Mouse (Mus musculus) midbrain, postnatal 0 days (tissue): ENCODE measurements around the gene Srp54b. TPM values are rescaled to one million over a fixed set of nuclear protein-coding genes. Genes with fewer than 3 reads are reported as not detected.
"Not testable (repeated sequence)": the region's sequence is repeated elsewhere in the genome, so short reads cannot be mapped to it uniquely, and the experiment has no call there.

Source experiments
- ATAC-seq: fragments of 200-750 bp; cut with Nextera tagmentation; 2 replicates; pipeline ENCODE4 v1.8.0; 2017; ENCODE audit warnings: moderate number of reproducible peaks, mild to moderate bottlenecking, moderate TSS enrichment, moderate library complexity; ENCODE audit not compliant: low FRiP score
- DNase-seq: peaks from one replicate; pipeline ENCODE4 v3.0.0-alpha.2; 2015; ENCODE audit warnings: low spot score
- H3K27ac ChIP-seq: fragments of 300-500 bp; sonication (generic); 2 replicates; pipeline ENCODE4 v1.5.1; 2014; ENCODE audit warnings: low read depth, mild to moderate bottlenecking, low read length, mixed read lengths
- H3K27me3 ChIP-seq: fragments of 300-500 bp; sonication (generic); 2 replicates; pipeline ENCODE4 v1.6.1; 2014; ENCODE audit warnings: low read length, control low read depth, mixed read lengths; ENCODE audit not compliant: insufficient read depth
- H3K36me3 ChIP-seq: fragments of 300-500 bp; sonication (generic); 2 replicates; pipeline ENCODE4 v1.6.1; 2014; ENCODE audit warnings: low read length, control low read depth, mixed read lengths; ENCODE audit not compliant: insufficient read depth
- H3K4me1 ChIP-seq: fragments of 300-500 bp; sonication (generic); 2 replicates; pipeline ENCODE4 v1.6.1; 2014; ENCODE audit warnings: mild to moderate bottlenecking, control low read depth, antibody characterized with exemption, low read length, mixed read lengths; ENCODE audit not compliant: insufficient read depth
- H3K4me2 ChIP-seq: fragments of 300-500 bp; sonication (generic); 2 replicates; pipeline ENCODE4 v1.6.1; 2014; ENCODE audit warnings: low read depth, mild to moderate bottlenecking, low read length, mixed read lengths; ENCODE audit not compliant: poor library complexity, severe bottlenecking
- H3K4me3 ChIP-seq: fragments of 300-500 bp; sonication (generic); 2 replicates; pipeline ENCODE4 v1.5.1; 2014; ENCODE audit warnings: low read depth, mild to moderate bottlenecking, low read length, moderate library complexity
- H3K9ac ChIP-seq: fragments of 300-500 bp; sonication (generic); replicated peaks from 2 replicates; pipeline ENCODE4 v1.6.1; 2014; ENCODE audit warnings: mild to moderate bottlenecking, low read length, moderate library complexity, mixed read lengths; ENCODE audit not compliant: poor library complexity, severe bottlenecking
- H3K9me3 ChIP-seq: fragments of 300-500 bp; sonication (generic); 2 replicates; pipeline ENCODE4 v1.6.1; 2016; ENCODE audit warnings: low read length, control low read depth
- WGBS: fragments of 180-500 bp; shearing (Covaris S2); extraction: QIAGEN DNeasy Blood & Tissue Kit; methylation state at CpG from one replicate; pipeline ENCODE4 v1.1.7; 2014; 5-methylcytosine and 5-hydroxymethylcytosine counted together
- polyA plus RNA-seq: library from polyadenylated mRNA; unstranded; fragments of >200 nt; fragmentation: Nextera tagmentation; extraction: Ambion mirVana; gene quantifications from 2 replicates; pipeline ENCODE4 v1.2.1, GENCODE M21; 2015
- total RNA-seq: library from RNA; depleted of rRNA; stranded (reverse); fragments of >200 nt; gene quantifications from 2 replicates; pipeline ENCODE4 v1.2.3, GENCODE M21; 2014; rRNA removed

Srp54b gene
- total RNA-seq (71.1 and 101 TPM in 2 replicates), polyA plus RNA-seq (59.6 and 71.0 TPM in 2 replicates)

DNA sequence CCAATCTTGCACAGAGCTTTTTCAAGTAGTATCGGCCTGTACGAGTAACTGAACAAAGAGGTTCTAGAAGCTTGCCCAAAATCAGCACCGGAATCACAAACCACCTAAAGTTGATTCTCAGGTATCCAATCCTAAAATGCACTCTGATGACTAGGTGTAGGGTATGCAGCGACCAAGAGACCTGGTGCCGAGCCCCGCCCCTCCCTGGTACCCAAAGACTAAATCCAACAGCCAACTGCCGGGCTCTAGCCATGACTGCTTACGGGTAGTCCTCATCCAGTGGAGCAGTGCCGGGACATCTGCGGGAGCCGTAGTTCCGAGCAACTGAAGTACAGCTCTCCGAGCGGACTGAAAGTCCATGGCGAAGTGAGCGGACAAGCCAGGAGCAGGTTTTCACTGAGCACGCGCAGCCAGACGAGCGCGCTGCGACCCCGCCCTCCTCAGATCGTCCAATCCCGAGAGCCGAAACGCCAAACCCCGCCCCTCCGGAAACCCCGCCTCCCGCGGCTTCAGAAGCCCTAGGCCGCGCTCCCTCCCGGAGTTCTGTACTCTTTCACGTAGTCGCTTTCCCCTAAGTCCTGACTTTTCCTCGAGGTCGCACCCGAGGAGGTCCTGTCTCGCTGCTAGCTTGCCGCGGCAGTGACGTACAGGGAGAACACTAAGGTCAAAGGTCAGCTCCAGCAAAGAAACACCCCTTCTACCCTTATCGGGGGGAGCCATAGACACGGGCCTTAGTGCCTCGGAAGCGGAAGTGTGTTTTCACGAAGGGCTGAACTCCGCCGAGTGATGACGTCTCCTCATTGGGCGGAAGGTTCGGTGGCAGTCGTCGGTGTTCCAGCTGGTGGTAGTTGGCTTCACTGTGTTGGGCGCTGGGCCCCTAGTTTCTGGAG lies at the start of gene Srp54b:
Gene Srp54b, plus strand, starts transcription at position 546 of the 890 bp plus-strand sequence.
- H3K27me3 ChIP-seq, H3K27ac ChIP-seq, H3K4me2 ChIP-seq, DNase-seq, H3K4me1 ChIP-seq, H3K9ac ChIP-seq, H3K9me3 ChIP-seq, H3K36me3 ChIP-seq: not testable (repeated sequence)
- no CpG with 5 or more reads among the region's 57 CpGs for WGBS
- 0 out of 2 replicates have a peak within 1 kb of the TSS, but pooled peaks have one; percentile 13 for H3K4me3 ChIP-seq
- peak; percentile 99 for ATAC-seq

DNA sequence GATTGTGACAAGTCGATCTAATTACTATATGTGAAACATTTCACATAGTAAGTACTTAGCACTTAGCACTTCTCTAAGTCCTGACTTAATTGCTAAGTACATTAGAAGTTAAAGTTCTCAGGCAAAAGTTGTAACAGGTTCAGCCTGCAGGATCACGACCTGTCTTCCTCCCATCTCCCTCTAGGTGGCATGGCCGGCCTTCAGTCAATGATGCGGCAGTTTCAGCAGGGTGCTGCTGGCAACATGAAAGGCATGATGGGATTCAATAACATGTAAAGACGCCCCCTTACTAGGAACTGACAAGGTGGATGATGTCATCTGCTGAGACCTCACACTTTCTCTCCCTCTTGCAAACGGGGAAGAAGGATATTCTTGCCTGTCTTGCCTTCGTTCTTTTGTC lies 42.3 kb upstream of the Srp54b start:
- ATAC-seq, H3K9ac ChIP-seq, H3K4me2 ChIP-seq, H3K27me3 ChIP-seq, H3K9me3 ChIP-seq, H3K4me3 ChIP-seq, H3K36me3 ChIP-seq, DNase-seq, H3K4me1 ChIP-seq, H3K27ac ChIP-seq: not testable (repeated sequence)
- WGBS, result no CpG with 5 or more reads among the region's 7 CpGs

DNA sequence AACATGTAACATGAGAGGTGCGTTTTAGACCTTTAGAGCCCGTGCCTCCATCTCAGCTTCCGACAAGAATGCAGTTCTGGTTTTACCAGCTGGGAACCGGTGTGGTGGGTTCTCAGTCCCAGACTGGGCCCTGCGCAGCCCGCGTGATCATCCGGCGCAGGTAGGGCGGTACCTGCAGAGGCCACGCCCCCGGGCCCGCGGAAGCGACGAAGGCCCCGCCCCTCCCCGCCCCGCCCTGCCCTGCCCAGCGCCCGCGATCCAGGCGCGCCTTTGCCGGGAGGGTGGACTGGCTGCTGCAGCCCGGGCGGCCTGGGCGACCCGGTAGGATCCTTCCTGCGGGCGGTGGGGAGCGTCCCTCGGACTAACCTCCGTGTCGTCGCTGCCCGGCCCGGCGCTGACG lies 30.7 kb upstream of the Srp54b start, which contains the start of gene Fam177a:
Gene Fam177a, plus strand, starts transcription at position 228 of the 400 bp plus-strand sequence.
- no CpG with 5 or more reads among the region's 40 CpGs for WGBS
- H3K4me3 ChIP-seq, H3K9me3 ChIP-seq, H3K27ac ChIP-seq, H3K27me3 ChIP-seq, H3K4me2 ChIP-seq, DNase-seq, H3K36me3 ChIP-seq, H3K9ac ChIP-seq, H3K4me1 ChIP-seq: not testable (repeated sequence)
- peak; percentile 97 for ATAC-seq

DNA sequence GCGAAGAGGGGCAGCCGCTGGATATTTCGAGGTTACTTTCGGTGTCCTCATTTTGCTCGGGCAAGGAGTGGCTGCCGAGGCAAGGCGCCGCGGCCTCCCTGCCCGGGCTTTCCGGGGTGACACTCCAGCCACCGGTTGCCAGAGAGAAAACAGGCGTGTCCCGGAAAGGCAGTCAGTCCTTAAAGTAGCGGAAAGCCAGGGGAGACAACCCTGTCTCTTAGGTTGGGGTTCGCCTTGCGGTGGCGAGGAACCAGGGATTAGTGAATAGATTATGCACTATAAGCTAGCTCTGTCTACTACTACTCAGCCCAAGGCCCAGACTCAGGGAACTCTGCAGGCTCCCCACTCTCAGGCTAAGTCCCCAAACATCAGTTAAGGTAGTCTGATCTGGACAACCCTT lies 30.2 kb upstream of the Srp54b start:
- no CpG with 5 or more reads among the region's 18 CpGs for WGBS

DNA sequence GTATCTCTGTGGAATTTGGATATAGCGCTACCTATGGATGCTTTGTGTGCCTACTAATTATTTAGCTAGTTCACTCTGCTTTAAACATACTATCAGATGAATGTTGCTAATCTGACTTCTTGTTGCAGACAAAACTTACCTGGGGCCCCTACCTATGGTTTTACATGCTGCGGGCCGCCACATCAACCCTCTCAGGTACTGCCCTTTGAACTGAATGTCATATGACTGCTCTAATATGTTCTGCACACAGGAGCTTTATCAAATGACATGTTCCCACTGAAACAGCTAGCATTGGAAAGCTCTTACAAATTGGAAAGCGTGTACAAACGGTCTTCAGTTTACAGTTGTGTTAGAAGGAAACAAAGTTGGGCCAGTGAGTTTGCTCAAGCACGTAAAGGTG lies 19.4 kb upstream of the Srp54b start:
- H3K9ac ChIP-seq, H3K4me1 ChIP-seq, H3K9me3 ChIP-seq, DNase-seq, ATAC-seq, H3K4me3 ChIP-seq, H3K36me3 ChIP-seq, H3K27me3 ChIP-seq, H3K27ac ChIP-seq, H3K4me2 ChIP-seq: not testable (repeated sequence)
- WGBS, result no CpG with 5 or more reads among the region's 6 CpGs

More for the DNA sequence above, 30.2 kb upstream of the Srp54b start:
- not testable (repeated sequence) for H3K9ac ChIP-seq, H3K27ac ChIP-seq, H3K4me3 ChIP-seq, H3K36me3 ChIP-seq, H3K9me3 ChIP-seq, DNase-seq, H3K27me3 ChIP-seq, H3K4me1 ChIP-seq, H3K4me2 ChIP-seq
- peak; percentile 68 for ATAC-seq

DNA sequence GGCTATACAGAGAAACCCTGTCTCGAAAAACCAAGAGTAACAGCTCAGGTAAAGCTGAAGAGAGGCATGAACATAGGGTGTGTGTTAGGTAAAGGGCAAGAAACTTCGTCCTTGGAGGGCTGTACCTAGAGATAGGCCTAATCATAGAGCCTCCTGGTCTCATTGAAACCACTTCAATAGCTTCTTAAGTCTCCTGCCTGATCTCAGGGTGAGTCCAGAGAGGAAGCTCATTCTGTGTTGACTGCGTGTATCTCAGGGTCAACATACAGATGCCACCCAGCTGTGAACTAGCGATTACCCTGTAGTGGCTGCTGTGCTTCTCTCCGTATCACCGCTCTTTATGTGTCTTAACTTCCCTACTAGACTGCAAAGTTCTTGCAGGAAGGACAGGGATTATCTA lies 17.0 kb upstream of the Srp54b start:
- H3K4me1 ChIP-seq, H3K9ac ChIP-seq, H3K4me2 ChIP-seq, DNase-seq, H3K27ac ChIP-seq, ATAC-seq, H3K9me3 ChIP-seq, H3K4me3 ChIP-seq, H3K36me3 ChIP-seq, H3K27me3 ChIP-seq: not testable (repeated sequence)
- WGBS, result no CpG with 5 or more reads among the region's 6 CpGs

DNA sequence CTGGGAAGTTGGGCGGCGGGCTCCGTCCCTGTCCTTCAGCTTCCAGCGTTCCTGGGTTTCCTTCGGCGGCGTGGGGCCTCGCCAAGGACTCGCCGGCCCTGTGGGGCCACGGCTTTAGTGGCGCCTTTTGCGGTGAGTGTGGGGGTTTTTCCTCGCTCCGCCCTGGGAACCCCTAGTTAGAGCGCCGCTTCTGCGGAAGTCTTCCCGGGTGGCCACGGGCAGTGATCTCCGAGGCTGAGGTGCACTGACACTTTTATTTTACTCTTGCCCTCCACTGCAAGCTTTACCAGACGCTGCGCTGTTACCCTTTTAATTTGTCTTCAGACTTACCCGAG lies 512 bp downstream of the Srp54b start:
- H3K4me1 ChIP-seq, H3K27me3 ChIP-seq, H3K9ac ChIP-seq, H3K9me3 ChIP-seq, H3K4me2 ChIP-seq, H3K36me3 ChIP-seq, DNase-seq, H3K27ac ChIP-seq: not testable (repeated sequence)
- ATAC-seq, result peak; percentile 53; the same call in 1 of the 2 replicates
- WGBS, result 0% methylated on average over 3 of the region's 24 CpGs
- H3K4me3 ChIP-seq, result 0 out of 2 replicates have a peak overlapping the region, but pooled peaks have one; percentile 13

DNA sequence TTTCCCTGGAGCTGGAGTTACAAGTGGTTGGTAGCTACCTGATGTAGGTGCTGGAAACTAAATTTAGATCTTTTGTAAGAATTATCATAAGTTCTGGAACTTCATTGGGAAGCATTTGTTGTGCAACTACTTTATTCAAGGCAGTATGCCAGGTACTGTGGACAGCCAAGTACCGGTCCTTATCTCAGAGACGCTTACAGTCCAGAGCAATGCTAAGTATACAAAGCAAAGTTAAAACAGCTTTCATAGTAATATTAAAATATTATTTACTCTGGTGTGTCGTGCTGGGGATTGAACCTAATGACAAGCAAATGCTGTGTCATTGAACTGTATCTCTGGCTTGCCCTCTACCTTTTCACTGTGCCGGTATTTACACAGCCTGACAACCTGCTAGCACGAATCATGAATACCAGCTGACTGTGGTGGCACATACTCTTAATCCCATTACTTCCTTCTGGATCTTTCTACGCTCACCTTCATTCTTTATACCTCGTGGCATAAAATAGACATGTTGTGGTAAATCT lies 12.2 kb downstream of the Srp54b start:
- WGBS, result no CpG with 5 or more reads among the region's 7 CpGs
- not testable (repeated sequence) for H3K4me3 ChIP-seq, H3K9me3 ChIP-seq

More for the DNA sequence above, 12.2 kb downstream of the Srp54b start:
- not testable (repeated sequence) for H3K36me3 ChIP-seq, ATAC-seq, H3K4me1 ChIP-seq, DNase-seq, H3K9ac ChIP-seq, H3K27ac ChIP-seq, H3K27me3 ChIP-seq, H3K4me2 ChIP-seq
